Mouse (Mus musculus): ENCODE results near the gene Tamm41.

The Tamm41 gene

DNA sequence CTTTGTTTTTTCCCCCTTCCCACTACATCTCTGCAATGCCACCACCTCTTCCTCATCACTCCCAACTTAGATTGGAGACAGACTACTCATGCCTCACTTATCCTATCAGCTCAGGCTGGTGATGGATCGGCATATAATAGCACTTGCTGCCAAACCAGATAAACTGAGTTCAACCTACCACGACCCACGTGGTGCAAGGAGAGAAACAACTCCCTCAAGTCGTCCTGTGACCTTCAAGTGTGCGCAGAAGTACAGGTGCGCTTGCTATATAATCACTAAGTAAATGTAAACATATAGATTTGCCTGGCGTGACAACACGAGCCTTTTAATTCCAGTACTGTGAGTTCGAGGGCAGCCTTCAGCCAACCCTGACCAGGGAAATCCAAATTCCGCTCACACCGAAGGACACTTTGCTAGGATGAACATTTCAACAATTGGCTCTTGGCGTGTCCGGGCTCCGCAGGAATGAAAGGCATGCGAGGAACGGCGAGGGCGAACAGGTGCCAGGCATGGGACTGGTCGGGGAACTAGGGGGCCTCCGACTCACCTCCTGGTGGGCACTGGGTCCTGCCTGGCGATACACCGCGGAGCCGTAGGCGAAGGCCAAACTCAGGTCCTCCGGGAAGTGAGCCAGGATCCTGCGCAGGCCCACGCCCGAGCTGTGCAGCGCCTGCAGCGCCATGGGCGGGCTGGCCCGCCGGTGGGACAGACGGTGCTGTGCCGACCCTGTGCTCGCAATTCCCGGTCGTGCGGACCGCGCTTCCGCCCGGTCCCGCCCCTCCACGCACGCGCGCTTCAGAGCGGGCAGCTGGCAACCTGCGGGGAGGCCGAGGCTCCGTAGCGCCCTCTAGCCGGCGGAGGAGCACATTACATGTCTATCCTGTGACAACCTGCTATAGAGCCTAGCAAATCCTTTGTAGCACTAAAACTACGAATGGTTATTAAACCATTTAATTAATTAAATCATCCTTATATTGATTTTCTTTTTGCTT, at the start of gene Tamm41:
Tamm41 (minus strand) TSS at position 774 of the 992 bp plus-strand sequence.
- DNase-seq (ENCODE audit: low spot score) = peak; percentile 87

DNA sequence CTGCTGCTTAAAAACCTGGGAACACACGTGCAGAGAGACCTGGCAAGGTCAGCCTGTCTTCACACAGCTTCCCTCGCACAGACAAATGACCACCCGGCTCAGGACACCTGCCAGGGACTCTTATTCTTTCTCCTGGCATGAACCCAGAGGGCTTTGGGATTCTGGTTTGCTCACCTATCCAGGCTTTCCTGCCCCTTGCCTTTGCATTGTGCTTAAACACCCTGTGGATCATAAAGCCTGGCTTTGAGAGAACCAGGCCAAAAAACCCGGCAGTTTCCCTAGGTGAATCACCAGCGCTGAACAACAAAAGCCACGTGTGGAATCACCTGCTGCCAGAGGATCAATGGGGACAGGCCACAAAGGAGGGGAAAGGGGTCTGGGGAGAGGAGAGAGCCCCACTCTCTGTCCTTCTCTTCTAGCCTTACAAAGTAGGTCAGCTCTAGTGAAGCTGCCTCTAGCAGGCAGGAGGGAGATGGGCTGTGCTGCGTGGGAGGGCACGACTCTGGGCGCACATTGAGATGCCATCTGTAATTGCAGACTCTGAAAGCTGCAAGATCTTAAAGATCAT, 47.7 kb upstream of the Tamm41 start:
- no peak for DNase-seq (ENCODE audit: low spot score)

DNA sequence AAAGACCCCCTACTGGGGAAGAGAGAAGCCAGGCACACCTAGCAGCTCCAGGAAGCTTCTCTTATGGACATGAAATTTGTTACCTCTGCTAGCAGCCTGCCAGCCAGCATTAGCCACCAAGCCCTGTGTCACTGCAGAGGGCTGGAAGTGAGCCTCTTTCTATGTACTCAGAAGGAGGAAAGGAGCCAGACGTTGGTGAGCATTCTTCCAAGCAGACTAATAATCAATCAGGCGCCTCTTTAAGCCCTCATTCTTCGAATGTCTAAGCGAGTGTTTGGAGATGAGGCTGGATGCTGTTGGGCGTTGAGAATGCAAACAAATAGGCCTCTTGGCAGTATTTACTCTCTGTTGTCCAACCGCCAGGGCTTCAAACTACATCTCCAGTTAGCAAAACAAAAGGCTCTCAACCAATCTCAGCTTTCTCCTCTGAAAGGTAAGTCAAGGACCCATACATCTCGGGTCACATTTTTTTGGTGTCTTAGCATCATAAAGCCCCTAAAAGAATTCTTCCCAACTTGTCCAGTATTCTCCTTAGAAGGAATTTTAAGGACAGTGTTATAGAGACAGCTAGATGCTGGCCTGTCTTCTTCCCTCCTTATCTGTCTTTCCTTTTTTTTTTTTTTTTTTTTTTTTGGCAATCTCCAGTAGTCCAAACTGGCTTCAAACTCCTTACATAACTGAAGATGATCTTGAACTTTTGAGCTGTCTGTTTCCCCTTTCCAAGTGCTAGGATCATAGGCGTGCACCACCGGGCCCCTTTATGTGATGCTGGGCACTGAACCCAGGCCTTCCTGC, 39.3 kb upstream of the Tamm41 start:
- no peak for DNase-seq (ENCODE audit: low spot score)

DNA sequence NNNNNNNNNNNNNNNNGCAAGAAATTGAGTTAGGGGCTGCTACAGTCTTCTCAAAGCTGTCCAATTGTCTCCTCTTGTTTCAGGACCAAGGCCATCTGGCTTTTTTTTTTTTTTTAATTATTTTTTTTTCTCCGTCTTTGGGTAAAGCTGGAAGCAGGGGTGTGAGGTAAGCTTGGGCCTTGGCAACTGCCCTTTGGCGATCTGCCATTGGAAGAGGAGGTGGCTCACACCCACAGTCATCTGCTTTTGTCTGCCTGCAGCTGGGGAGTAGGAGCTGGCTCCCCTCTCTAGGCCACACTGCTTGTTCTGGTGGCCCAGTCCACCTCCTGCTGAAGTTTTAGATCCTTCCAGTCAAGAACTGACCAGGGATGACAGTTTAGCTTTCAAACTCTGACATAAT, 34.3 kb upstream of the Tamm41 start:
- no peak for DNase-seq (ENCODE audit: low spot score)

DNA sequence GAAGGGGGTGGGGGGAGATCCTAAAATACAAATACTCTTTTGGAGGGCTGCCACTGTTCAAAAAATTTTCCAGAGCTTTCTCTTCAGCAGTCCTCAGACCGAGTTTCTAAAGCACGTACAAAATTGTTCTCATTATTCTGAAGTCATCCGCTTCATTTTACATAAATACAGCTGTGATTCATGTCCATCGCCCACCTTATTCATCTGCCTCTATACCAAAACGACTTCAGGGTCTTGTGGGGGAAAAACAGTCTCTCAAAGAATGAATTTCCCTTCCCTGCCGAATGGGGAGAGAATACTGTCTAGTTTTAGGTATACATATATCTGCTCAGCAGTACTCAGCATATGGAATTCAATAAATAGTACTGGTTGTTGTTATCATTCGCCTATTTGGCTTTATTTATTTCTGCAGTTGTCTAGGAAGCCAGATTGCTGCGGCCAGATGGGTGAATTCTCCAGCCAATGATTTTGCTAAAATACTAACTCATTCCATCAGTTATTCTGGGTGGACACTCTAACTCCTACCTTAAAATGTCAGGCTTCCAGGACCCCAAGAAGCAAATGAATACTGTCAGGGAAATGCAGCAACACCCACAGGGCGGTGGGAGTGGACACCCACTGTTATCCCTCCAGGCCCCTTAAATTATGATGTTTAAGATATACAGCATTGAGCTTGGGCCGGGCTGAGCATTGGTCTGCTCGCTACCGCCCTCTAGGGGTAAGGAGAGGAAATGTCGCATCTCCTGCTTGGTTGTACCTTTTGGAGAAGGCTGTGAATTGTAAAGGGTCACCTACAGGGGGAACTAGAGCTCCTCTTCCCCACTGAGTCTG, 27.9 kb upstream of the Tamm41 start:
- DNase-seq (ENCODE audit: low spot score) = peak; percentile 38

DNA sequence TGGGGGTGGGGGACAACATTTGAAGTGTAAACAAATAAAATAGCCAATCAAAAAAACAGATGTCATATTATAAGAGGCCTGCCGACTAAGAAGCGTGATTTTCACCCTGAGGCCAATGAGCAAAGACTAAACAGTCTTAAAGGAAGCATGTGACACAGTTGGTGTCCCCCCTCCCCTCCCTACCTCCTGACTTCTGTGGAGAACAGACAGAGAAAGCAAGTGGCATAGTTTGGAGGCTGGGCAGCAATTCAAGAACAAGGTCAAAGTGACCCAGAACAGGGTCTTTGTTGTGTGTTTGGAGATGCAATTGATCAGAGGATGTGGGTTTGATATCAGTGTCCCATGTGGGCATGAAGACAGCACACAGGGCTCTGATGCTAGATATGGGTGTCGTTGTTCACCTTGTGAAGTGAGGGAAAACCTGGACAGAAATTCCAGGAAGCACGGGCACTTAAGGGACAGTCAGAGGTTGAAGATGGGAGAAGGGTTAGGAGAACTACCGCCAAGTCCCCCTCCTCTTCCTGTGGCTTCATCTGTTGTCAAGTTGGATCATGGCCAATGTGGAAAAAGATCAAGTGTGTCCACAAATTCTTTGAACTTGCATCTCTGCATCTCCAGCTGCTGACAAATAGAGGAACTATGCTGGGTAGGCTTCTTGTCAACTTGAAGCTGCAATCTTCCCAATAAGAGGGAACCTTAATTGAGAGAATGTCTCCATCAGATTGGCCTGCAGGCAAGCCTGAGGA, 25.1 kb upstream of the Tamm41 start:
- no peak for DNase-seq (ENCODE audit: low spot score)

DNA sequence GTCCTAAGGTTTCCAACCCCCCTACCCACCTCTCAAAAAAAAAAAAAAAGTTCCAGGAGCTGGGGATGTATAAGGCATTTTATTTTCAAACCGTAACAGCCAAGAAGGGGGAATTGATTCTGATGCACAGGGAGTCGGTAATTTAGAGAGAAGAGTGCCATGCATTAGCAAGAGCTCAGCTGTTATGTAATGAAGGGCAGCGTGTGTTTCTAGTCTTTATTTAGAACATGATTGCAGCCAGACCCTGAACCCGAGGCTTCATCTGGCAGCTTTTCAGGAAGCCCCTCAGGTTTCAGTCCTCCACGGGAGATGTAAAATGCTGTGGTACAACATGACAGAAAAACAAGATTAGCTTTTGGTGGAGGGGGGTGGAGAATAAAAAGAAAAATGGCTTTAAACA, 21.6 kb upstream of the Tamm41 start:
- no peak for DNase-seq (ENCODE audit: low spot score)

DNA sequence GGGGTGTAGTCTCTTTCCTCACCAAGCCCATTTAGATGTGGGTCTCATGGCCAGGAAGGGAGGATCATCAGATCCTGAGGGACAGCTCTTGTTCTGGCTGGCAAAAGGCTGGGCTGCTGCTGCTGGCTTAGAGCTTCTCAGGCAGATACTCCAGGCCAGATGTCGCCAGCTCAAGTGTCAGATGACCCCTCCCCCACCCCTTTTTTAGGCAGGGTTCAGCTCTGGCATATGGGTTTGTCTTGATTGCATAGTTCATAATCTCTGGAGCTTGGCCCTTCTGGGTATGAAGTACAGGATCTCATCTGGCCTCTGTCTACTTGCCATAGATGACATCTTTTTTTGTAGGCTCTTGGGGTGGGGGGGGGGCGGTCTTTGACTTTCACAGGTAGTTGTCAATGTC, 19.0 kb upstream of the Tamm41 start:
- DNase-seq (ENCODE audit: low spot score) = no peak

DNA sequence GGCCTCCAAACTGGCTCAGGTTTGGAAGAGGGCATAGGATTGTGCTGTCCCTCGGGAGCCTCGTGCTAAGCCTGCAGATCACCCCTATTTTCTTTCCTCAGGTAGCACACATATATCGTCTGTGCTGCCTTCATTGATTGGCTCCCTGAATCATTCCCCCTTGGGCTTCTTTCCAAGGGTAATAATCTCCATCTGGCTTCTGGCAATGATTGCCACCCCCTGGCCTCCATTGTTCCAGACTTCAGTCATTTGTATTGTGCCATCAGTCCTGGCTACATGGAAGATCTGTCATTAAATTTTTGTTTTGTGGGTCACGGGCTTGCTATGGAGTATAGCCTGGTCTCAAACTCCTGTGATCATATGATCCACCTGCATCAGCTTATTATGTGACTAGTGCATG, 17.8 kb upstream of the Tamm41 start:
- no peak for DNase-seq (ENCODE audit: low spot score)

DNA sequence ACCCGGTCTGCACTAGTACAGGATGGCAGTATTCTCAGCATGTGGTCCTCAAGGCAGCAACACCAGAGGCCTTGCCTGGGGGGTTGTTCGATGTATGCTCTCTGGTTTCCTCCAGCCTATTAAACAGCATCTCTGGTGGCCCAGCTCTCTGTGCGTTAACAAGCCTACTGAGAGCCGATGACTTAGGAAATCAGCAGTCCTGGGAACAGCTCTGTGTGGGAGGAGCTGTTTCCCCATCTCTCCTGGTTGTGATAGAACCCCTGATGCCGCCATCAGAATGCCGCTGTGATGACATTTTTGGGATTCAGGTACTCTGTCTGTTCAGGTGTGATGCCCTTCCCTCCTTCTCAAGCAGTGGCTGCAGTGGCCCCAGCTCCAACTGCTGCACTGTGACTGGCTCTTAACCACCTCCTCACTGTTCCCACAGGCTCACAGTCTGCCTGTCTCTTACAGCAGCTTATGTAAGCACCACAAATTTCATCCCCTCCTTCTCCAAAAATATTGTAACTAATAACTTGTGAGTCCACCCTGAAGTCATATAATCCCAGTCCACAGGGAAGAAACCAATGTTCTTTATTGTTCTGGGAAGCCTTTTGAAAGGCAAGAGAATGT, 14.0 kb upstream of the Tamm41 start:
- DNase-seq (ENCODE audit: low spot score) = no peak

DNA sequence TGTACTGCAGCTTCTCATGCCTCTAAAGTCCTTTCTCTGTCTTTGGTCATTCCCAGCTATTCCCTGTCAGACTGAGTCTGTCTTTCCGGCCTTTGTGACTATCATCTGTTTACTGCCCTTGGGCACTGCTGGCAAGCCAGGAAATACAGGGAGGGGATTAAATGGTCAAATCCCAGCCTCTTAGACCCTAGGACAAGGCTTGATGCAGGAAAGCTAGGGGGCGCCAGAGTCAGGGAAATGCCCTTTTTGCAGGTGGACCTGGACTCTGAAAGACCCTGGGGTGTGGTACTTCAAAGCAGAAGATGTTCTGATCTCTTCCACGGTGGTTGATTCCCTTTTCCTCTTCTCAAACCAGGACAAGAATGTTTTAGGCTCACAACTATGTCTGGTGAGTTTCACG, 11.3 kb upstream of the Tamm41 start:
- DNase-seq (ENCODE audit: low spot score) = no peak

DNA sequence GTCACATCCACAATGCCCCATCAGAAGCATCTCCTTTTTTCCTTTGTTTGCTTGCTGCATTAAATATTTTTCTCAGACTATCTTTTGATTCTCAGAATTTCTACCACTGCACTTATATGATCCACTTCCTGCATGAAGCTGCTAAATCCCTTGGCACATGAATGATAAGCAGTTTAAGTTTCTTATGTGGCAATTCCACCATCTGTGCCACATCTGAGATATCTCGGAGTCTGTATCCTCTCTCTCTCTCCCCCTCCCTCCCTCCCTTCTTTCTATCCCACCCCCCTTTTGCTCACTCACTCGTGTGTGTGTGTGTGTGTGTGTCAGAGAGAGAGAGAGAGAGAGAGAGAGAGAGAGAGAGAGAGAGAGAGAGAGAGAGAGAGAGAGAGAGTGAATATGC, 10.1 kb upstream of the Tamm41 start:
- DNase-seq (ENCODE audit: low spot score) = no peak

DNA sequence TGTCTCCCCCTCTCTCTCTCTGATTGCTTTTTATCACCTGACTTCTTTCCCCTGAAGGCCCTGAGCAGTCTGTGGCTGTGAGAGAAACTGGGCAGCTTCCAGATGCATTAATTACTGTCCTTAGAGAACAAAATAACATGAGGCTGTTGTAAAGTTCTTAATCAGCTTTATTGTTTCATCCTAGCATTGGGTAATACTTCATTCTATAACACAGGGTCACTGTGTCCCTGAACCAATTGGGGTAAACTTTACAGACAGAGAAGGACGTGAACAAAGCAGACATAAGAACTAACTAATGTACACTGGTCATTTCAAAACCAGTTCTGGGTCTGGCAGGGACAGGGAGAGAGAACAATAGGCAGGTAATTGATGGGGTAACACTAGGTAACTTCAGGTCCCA, 8.4 kb upstream of the Tamm41 start:
- DNase-seq (ENCODE audit: low spot score) = no peak

DNA sequence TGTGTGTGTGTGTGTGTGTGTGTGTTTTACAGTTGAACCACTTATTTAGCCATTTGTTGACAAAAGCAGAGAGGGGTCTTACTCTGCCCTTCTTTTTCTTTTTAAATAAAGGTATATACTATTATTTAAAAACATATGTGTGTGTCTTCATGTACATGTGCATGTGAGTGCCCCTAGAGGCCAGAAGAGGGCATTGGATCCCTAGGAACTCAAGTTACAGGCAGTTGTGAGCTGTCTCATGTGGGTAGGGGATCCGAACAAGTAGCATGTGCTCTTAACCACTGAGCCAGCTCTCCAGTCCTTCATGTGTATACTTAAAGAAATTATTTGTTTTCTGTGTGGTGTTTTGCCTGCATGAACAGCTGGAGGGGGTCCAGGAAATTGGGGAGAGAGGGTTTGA, 7.0 kb upstream of the Tamm41 start:
- no peak for DNase-seq (ENCODE audit: low spot score)

DNA sequence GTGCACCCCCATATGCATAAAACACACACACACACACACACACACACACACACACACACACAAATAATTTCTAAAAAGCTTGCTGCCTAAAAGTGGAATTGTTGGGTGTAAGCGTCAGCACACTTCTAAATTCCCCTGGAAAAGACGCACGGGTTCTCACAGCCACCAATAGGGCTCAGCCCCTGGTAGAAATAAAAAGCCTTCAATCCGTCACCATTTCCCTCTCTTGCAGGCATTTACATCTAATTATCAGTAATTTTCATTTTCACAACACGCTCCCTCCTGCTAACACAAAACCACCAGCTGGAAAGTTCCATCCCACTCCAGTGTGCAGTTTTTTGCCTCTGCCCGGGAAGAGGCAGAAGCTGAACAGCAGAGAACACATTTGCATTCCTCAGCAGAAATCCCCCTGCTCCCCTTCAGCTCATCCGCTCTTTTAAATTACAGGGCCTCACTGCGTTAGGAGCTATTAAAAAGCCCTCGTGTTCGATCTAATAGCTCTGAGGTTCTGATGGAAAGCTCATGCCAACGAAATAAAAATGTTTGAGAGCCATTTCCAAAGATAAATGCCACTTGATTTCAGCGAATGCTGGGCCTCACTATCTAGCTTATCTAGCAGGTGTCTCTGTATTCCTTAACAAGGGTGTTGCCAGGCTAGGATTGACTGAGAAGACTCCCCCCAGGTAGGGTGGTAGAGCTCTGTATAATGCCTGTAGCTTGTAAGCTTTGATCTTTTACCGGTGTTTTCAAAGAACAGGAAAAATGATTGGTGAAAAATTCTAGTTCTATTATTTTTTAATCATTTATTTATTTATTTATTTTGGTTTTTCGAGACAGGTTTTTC, 6.2 kb upstream of the Tamm41 start:
- no peak for DNase-seq (ENCODE audit: low spot score)

DNA sequence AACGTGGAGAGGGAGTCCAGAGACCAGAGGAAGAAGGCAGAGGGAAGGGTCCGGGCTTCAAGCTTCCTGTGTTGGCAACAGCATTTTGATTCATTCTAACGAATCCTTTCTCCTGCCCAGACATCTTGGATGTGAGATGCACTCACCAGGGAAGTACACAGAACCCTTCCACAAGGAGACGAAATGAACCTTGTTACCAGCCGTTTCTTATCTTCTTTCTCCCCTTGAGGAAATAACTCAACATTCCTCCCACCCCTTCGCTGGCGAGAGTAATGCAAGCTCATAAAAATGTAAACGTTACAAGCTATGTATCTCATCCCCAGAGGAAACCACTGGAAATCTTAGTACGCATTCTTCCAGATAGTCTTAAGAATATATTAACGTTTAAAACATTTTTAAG, 4.9 kb upstream of the Tamm41 start:
- DNase-seq (ENCODE audit: low spot score) = no peak

DNA sequence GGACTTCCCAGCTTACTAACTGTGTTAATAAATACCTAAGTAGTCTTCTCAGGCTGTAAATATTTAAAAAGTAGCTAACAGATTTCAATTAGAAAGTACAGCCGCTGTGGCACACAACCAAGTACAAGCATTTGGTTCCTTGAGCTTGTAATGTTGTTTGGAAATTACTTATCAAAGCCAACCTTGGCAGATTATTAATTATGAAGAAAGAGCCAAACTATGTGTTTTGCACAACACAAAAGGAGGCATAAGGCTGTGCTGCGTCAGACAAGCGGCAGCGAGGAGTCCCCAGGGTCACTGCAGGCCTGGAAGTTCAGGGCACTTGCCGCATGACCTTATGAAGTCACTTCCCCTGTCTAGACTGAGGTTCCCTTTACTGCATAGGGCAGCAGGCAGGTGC, 4.2 kb downstream of the Tamm41 start:
- DNase-seq (ENCODE audit: low spot score) = no peak

DNA sequence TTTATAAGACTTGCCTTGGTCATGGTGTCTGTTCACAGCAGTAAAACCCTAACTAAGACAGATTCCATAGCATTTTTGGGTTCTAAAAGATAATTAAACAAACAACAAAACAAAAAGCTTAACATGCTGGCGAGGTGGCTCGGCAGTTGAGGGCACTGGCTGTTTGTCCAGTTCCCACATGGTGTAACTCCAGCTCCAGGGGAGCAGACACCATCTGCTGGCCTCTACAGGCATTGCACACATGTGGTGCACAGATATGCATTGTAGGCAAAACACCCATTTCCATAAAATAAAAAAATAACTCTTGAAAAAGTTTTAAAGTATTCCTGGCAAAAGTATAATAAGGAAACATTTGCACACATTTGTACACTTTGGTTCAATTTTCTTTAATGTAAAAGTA, 7.6 kb downstream of the Tamm41 start:
- no peak for DNase-seq (ENCODE audit: low spot score)

DNA sequence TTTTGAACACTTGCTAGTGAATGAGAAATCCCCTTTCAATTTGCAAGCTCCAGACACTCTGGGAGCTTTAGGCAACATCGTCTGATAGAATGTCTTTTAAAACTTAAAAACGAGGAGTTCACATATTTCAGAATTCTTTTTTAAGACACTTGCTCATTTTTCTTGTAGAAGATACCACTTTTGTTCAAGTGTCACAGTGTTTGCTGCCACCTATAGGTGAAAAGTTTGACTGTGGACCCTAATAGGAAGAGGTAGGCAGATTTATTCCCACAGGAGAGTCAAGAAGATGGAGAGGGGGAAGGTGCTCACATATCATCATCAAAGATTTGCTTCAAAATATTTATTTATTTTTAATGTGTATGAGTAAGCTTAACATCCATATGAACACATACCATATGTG, 8.4 kb downstream of the Tamm41 start:
- DNase-seq (ENCODE audit: low spot score) = no peak

DNA sequence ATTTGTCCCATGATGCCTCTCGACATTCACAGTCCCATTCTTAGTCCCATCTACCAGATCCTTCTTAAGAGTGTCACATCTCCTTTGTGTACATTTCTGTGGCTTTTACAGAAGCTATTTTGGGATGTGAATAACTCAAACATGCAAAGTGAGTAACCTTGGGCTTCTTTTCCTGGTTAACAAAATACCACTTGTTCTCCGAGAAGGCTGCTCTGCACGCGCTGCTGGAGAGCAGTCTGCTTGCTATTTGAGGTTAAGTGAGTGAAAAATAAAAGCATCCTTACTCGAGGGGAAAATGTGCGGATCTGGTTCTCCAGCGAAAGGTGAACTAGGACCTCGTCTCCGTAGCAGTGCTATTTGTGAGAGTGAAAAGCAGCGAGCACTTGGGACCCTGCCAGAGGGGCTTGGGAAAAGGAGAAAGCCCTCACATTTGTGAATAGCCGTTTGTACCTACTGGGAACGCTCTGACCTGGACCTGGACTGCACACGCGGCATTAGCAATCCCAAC, 10.1 kb downstream of the Tamm41 start:
- DNase-seq (ENCODE audit: low spot score) = no peak

Measured in ovary, postnatal 14 days (tissue).